Mouse (Mus musculus): ENCODE measurements at regions not wholly inside any gene's neighbourhood (a gene's known extent, or its start where the extent isn't known, plus 50 kb on each side); places are given as distances from the start of the nearest gene placed in this dataset.
A peak's percentile ranks its signal among the peaks of the same experiment; 100 is the strongest.

- Histone ChIP-seq H3K4me2 (ENCODE audit: low read depth, low read length) (no peak overlapping the region), H3K27me3 (ENCODE audit: control insufficient read depth, insufficient read depth, low read length) (0 out of 2 replicates have a peak, but pooled peaks cover 4% of the 10 kb centered on the region), H3K9me3 (replicated peaks; ENCODE audit: control insufficient read depth, low read length) (no peaks in the 10 kb centered on the region), H3K27ac (replicated peaks; ENCODE audit: low read depth, low read length) (no peak overlapping the region), H3K9ac (replicated peaks; ENCODE audit: low read length) (no peak overlapping the region), H3K4me3 (ENCODE audit: low read depth, low read length) (no peak overlapping the region), H3K36me3 (replicated peaks; ENCODE audit: control insufficient read depth, insufficient read depth, low read depth, low read length) (no peaks in the 10 kb centered on the region), H3K4me1 (ENCODE audit: control insufficient read depth, insufficient read depth, low read length) (no peaks in the 10 kb centered on the region)
- ATAC-seq (replicated peaks; ENCODE audit: insufficient number of reproducible peaks, low FRiP score, low TSS enrichment, low read depth) (peak; percentile 41; the same call in 1 of the 2 replicates), DNase-seq (ENCODE audit: low spot score) (peak; percentile 25)
Measured at GRCm38 (mm10) chr9:61511436-61511835, 139.3 kb downstream of the Tle3 start.

GRCm38 (mm10) chr9:61510217-61510893 lies 138.2 kb downstream of the Tle3 start:
- Histone ChIP-seq H3K27ac (replicated peaks; ENCODE audit: low read depth, low read length) (no peak overlapping the region), H3K27me3 (ENCODE audit: control insufficient read depth, insufficient read depth, low read length) (0 out of 2 replicates have a peak, but pooled peaks cover 4% of the 10 kb centered on the region), H3K4me1 (ENCODE audit: control insufficient read depth, insufficient read depth, low read length) (no peaks in the 10 kb centered on the region), H3K4me2 (ENCODE audit: low read depth, low read length) (no peak overlapping the region), H3K36me3 (replicated peaks; ENCODE audit: control insufficient read depth, insufficient read depth, low read depth, low read length) (no peaks in the 10 kb centered on the region), H3K4me3 (ENCODE audit: low read depth, low read length) (no peak overlapping the region), H3K9ac (replicated peaks; ENCODE audit: low read length) (no peak overlapping the region), H3K9me3 (replicated peaks; ENCODE audit: control insufficient read depth, low read length) (no peaks in the 10 kb centered on the region)
- ATAC-seq (replicated peaks; ENCODE audit: insufficient number of reproducible peaks, low FRiP score, low TSS enrichment, low read depth) (no peak), DNase-seq (ENCODE audit: low spot score) (no peak)
- 26% methylated on average over 14 of the region's 14 CpGs for WGBS

GRCm38 (mm10) chr9:61509591-61510191 lies 137.5 kb downstream of the Tle3 start:
- ATAC-seq (replicated peaks; ENCODE audit: insufficient number of reproducible peaks, low FRiP score, low TSS enrichment, low read depth) (peak; percentile 68; the same call in 1 of the 2 replicates), DNase-seq (ENCODE audit: low spot score) (peak; percentile 48)
- Histone ChIP-seq H3K9me3 (replicated peaks; ENCODE audit: control insufficient read depth, low read length) (no peaks in the 10 kb centered on the region), H3K27ac (replicated peaks; ENCODE audit: low read depth, low read length) (no peak overlapping the region), H3K27me3 (ENCODE audit: control insufficient read depth, insufficient read depth, low read length) (0 out of 2 replicates have a peak, but pooled peaks cover 4% of the 10 kb centered on the region), H3K4me2 (ENCODE audit: low read depth, low read length) (0 out of 2 replicates have a peak overlapping the region, but pooled peaks have one; percentile 10), H3K36me3 (replicated peaks; ENCODE audit: control insufficient read depth, insufficient read depth, low read depth, low read length) (no peaks in the 10 kb centered on the region), H3K4me1 (ENCODE audit: control insufficient read depth, insufficient read depth, low read length) (no peaks in the 10 kb centered on the region), H3K4me3 (ENCODE audit: low read depth, low read length) (no peak overlapping the region), H3K9ac (replicated peaks; ENCODE audit: low read length) (no peak overlapping the region)
- 10% methylated on average over 26 of the region's 26 CpGs for WGBS

- Histone ChIP-seq H3K9me3 (replicated peaks; ENCODE audit: control insufficient read depth, low read length) (no peaks in the 10 kb centered on the region), H3K4me1 (ENCODE audit: control insufficient read depth, insufficient read depth, low read length) (no peaks in the 10 kb centered on the region), H3K4me3 (ENCODE audit: low read depth, low read length) (no peak overlapping the region), H3K27ac (replicated peaks; ENCODE audit: low read depth, low read length) (no peak overlapping the region), H3K36me3 (replicated peaks; ENCODE audit: control insufficient read depth, insufficient read depth, low read depth, low read length) (no peaks in the 10 kb centered on the region), H3K4me2 (ENCODE audit: low read depth, low read length) (no peak overlapping the region), H3K9ac (replicated peaks; ENCODE audit: low read length) (no peak overlapping the region), H3K27me3 (ENCODE audit: control insufficient read depth, insufficient read depth, low read length) (0 out of 2 replicates have a peak, but pooled peaks cover 4% of the 10 kb centered on the region)
- 74% methylated on average over 5 of the region's 5 CpGs for WGBS
- ATAC-seq (replicated peaks; ENCODE audit: insufficient number of reproducible peaks, low FRiP score, low TSS enrichment, low read depth) (no peak), DNase-seq (ENCODE audit: low spot score) (no peak)
Measured at GRCm38 (mm10) chr9:61509091-61509490, 136.9 kb downstream of the Tle3 start.

GRCm38 (mm10) chr9:61500851-61501250 lies 128.7 kb downstream of the Tle3 start:
- Histone ChIP-seq H3K27me3 (ENCODE audit: control insufficient read depth, insufficient read depth, low read length) (no peaks in the 10 kb centered on the region), H3K36me3 (replicated peaks; ENCODE audit: control insufficient read depth, insufficient read depth, low read depth, low read length) (no peaks in the 10 kb centered on the region), H3K4me3 (ENCODE audit: low read depth, low read length) (no peak overlapping the region), H3K9ac (replicated peaks; ENCODE audit: low read length) (no peak overlapping the region), H3K9me3 (replicated peaks; ENCODE audit: control insufficient read depth, low read length) (no peaks in the 10 kb centered on the region), H3K4me1 (ENCODE audit: control insufficient read depth, insufficient read depth, low read length) (no peaks in the 10 kb centered on the region), H3K27ac (replicated peaks; ENCODE audit: low read depth, low read length) (no peak overlapping the region), H3K4me2 (ENCODE audit: low read depth, low read length) (no peak overlapping the region)
- DNase-seq (ENCODE audit: low spot score) = no peak
- 81% methylated on average over 9 of the region's 9 CpGs for WGBS
- no peak for ATAC-seq (replicated peaks; ENCODE audit: insufficient number of reproducible peaks, low FRiP score, low TSS enrichment, low read depth)

GRCm38 (mm10) chr9:61492896-61493295 lies 120.7 kb downstream of the Tle3 start:
- Histone ChIP-seq H3K4me3 (ENCODE audit: low read depth, low read length) (no peak overlapping the region), H3K4me1 (ENCODE audit: control insufficient read depth, insufficient read depth, low read length) (no peaks in the 10 kb centered on the region), H3K27ac (replicated peaks; ENCODE audit: low read depth, low read length) (no peak overlapping the region), H3K4me2 (ENCODE audit: low read depth, low read length) (no peak overlapping the region), H3K9me3 (replicated peaks; ENCODE audit: control insufficient read depth, low read length) (no peaks in the 10 kb centered on the region), H3K27me3 (ENCODE audit: control insufficient read depth, insufficient read depth, low read length) (no peaks in the 10 kb centered on the region), H3K9ac (replicated peaks; ENCODE audit: low read length) (no peak overlapping the region), H3K36me3 (replicated peaks; ENCODE audit: control insufficient read depth, insufficient read depth, low read depth, low read length) (no peaks in the 10 kb centered on the region)
- no peak for ATAC-seq (replicated peaks; ENCODE audit: insufficient number of reproducible peaks, low FRiP score, low TSS enrichment, low read depth)
- DNase-seq (ENCODE audit: low spot score) = no peak
- 71% methylated on average over 8 of the region's 8 CpGs for WGBS

- ATAC-seq (replicated peaks; ENCODE audit: insufficient number of reproducible peaks, low FRiP score, low TSS enrichment, low read depth) (no peak), DNase-seq (ENCODE audit: low spot score) (no peak)
- 42% methylated on average over 6 of the region's 6 CpGs for WGBS
- no peak overlapping the region for H3K4me2 ChIP-seq (ENCODE audit: low read depth, low read length)
- H3K36me3 ChIP-seq (replicated peaks; ENCODE audit: control insufficient read depth, insufficient read depth, low read depth, low read length) = no peaks in the 10 kb centered on the region
- no peak overlapping the region for H3K4me3 ChIP-seq (ENCODE audit: low read depth, low read length)
- no peaks in the 10 kb centered on the region for H3K9me3 ChIP-seq (replicated peaks; ENCODE audit: control insufficient read depth, low read length)
- H3K4me1 ChIP-seq (ENCODE audit: control insufficient read depth, insufficient read depth, low read length) = no peaks in the 10 kb centered on the region
- no peak overlapping the region for H3K27ac ChIP-seq (replicated peaks; ENCODE audit: low read depth, low read length)
- no peaks in the 10 kb centered on the region for H3K27me3 ChIP-seq (ENCODE audit: control insufficient read depth, insufficient read depth, low read length)
- no peak overlapping the region for H3K9ac ChIP-seq (replicated peaks; ENCODE audit: low read length)
Measured at GRCm38 (mm10) chr9:61491131-61491712, 119.1 kb downstream of the Tle3 start.

- H3K27me3 ChIP-seq (ENCODE audit: control insufficient read depth, insufficient read depth, low read length) = no peaks in the 10 kb centered on the region
- no peaks in the 10 kb centered on the region for H3K9me3 ChIP-seq (replicated peaks; ENCODE audit: control insufficient read depth, low read length)
- DNase-seq (ENCODE audit: low spot score) (no peak), ATAC-seq (replicated peaks; ENCODE audit: insufficient number of reproducible peaks, low FRiP score, low TSS enrichment, low read depth) (no peak)
- no peaks in the 10 kb centered on the region for H3K4me1 ChIP-seq (ENCODE audit: control insufficient read depth, insufficient read depth, low read length)
- H3K36me3 ChIP-seq (replicated peaks; ENCODE audit: control insufficient read depth, insufficient read depth, low read depth, low read length) = no peaks in the 10 kb centered on the region
- WGBS = 75% methylated on average over 6 of the region's 6 CpGs
- no peak overlapping the region for H3K4me2 ChIP-seq (ENCODE audit: low read depth, low read length)
- H3K27ac ChIP-seq (replicated peaks; ENCODE audit: low read depth, low read length) = no peak overlapping the region
- H3K9ac ChIP-seq (replicated peaks; ENCODE audit: low read length) = no peak overlapping the region
- no peak overlapping the region for H3K4me3 ChIP-seq (ENCODE audit: low read depth, low read length)
Measured at GRCm38 (mm10) chr9:61489983-61490382, 117.8 kb downstream of the Tle3 start.

Data from embryonic facial prominence, embryonic 11.5 days (tissue).